Mouse (Mus musculus): ENCODE results near the gene A730015C16Rik.

DNA sequence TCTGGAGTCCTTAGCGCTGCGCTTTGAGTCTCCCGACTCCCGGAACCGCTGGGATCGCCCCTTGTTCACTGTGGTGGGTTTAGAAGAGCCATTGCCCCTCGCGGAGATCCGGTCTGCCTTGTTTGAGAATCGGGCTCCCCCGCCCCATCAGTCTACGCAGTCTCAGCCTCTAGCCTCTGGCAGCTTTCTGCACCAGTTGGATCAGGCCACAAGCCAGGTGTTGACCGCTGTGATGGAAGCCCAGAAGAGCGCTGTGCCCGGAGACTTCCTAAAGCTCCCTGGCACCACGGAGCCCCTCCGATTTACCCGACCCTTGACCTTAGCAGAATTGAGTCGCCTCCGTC is at the start of gene A730015C16Rik:
- TF ChIP-seq EP300 (optimal IDR thresholded peaks at IDR 0.05) (no peak), CTCF (IDR thresholded peaks at IDR 0.05; ENCODE audit: low read depth) (no peak)

Measured in stomach, postnatal 0 days (tissue).